Mouse (Mus musculus): ENCODE results near the gene Apobec1. TPM values are rescaled to one million over a fixed set of nuclear protein-coding genes. Genes with fewer than 3 reads are reported as not detected.
"Not testable (repeated sequence)": the region's sequence is repeated elsewhere in the genome, so short reads cannot be mapped to it uniquely, and the experiment has no call there.

The Apobec1 gene
- total and polyA plus RNA-seq, 3 experiments: 4.5 to 5.8 TPM; not detected in 1

GRCm38 (mm10) chr6:122602242-122602991 lies at the start of gene Apobec1 (continued):
- TF ChIP-seq USF1 (IDR thresholded peaks at IDR 0.05; ENCODE audit: low read depth, low read length) (no peak), ZKSCAN1 (IDR thresholded peaks at IDR 0.05; ENCODE audit: low read depth, low read length) (no peak), MYC (IDR thresholded peaks at IDR 0.05; ENCODE audit: low read depth, low read length) (peak; percentile 59; the same call in 1 of the 2 replicates), EP300 (IDR thresholded peaks at IDR 0.05; ENCODE audit: low read depth in 1 of 2, low read length in 2 of 2) (peak in 1 of 2 experiments; percentile 37; a peak in 1 of 4 replicates)

GRCm38 (mm10) chr6:122650398-122650980 lies 48.2 kb upstream of the Apobec1 start:
- Histone ChIP-seq H3K9me3 (replicated peaks; ENCODE audit: insufficient read depth, low read length) (no peaks in the 10 kb centered on the region), H3K27me3 (ENCODE audit: control insufficient read depth in 1 of 2, insufficient read depth in 2 of 2, low read length in 2 of 2) (no peaks in the 10 kb centered on the region), H3K9ac (ENCODE audit: control insufficient read depth, low read depth, low read length, poor library complexity, severe bottlenecking) (no peak overlapping the region), H3K4me1 (ENCODE audit: control insufficient read depth in 1 of 2, insufficient read depth in 2 of 2, low read length in 2 of 2) (peaks cover 2 to 24% of the 10 kb centered on the region in 2 experiments; a peak in 2 of 4 replicates), H3K4me3 (ENCODE audit: control insufficient read depth in 1 of 2, insufficient read depth in 1 of 2, low read depth in 2 of 2, low read length in 2 of 2) (no peak overlapping the region), H3K36me3 (ENCODE audit: control insufficient read depth in 1 of 2, insufficient read depth in 2 of 2, low read length in 2 of 2) (peaks cover 0 to 8% of the 10 kb centered on the region in 2 experiments; a peak in 2 of 4 replicates), H3K79me2 (ENCODE audit: control insufficient read depth, insufficient read depth, low read length, poor library complexity) (no peaks in the 10 kb centered on the region), H3K27ac (ENCODE audit: control insufficient read depth, low read depth, low read length) (no peak overlapping the region)
- TF ChIP-seq BHLHE40 (IDR thresholded peaks at IDR 0.05; ENCODE audit: borderline replicate concordance, low read depth, low read length) (no peak), JUND (IDR thresholded peaks at IDR 0.05; ENCODE audit: low read depth, low read length) (no peak), KAT2A (conservative IDR thresholded peaks at IDR 0.05; ENCODE audit: low read depth, low read length) (no peak), ETS1 (IDR thresholded peaks at IDR 0.05; ENCODE audit: low read depth, low read length) (no peak)
- no peak for DNase-seq (ENCODE audit: low read depth, low spot score)

- H3K36me3 ChIP-seq (ENCODE audit: control insufficient read depth in 1 of 2, insufficient read depth in 2 of 2, low read length in 2 of 2): peaks cover 0 to 8% of the 10 kb centered on the region in 2 experiments; a peak in 2 of 4 replicates
- H3K79me2 ChIP-seq (ENCODE audit: control insufficient read depth, insufficient read depth, low read length, poor library complexity): no peaks in the 10 kb centered on the region
- peak; percentile 20 to 24 (median 22); a peak in 4 of 6 replicates for TF ChIP-seq CTCF (IDR thresholded peaks at IDR 0.05 in 2 of 3, conservative IDR thresholded peaks at IDR 0.05 in 1 of 3; ENCODE audit: control insufficient read depth in 1 of 3, insufficient read depth in 1 of 3, low read depth in 2 of 3, low read length in 3 of 3, poor library complexity in 1 of 3, severe bottlenecking in 1 of 3)
- TF ChIP-seq SMC3 (IDR thresholded peaks at IDR 0.05; ENCODE audit: low read depth, low read length): no peak
- no peak overlapping the region for H3K9ac ChIP-seq (ENCODE audit: control insufficient read depth, low read depth, low read length, poor library complexity, severe bottlenecking)
- no peaks in the 10 kb centered on the region for H3K27me3 ChIP-seq (ENCODE audit: control insufficient read depth in 1 of 2, insufficient read depth in 2 of 2, low read length in 2 of 2)
- no peak overlapping the region for H3K27ac ChIP-seq (ENCODE audit: control insufficient read depth, low read depth, low read length)
- no peak for DNase-seq (ENCODE audit: low read depth, low spot score)
- H3K9me3 ChIP-seq (replicated peaks; ENCODE audit: insufficient read depth, low read length): no peaks in the 10 kb centered on the region
- H3K4me1 ChIP-seq (ENCODE audit: control insufficient read depth in 1 of 2, insufficient read depth in 2 of 2, low read length in 2 of 2): peaks cover 2 to 24% of the 10 kb centered on the region in 2 experiments; a peak in 2 of 4 replicates
- no peak overlapping the region for H3K4me3 ChIP-seq (ENCODE audit: control insufficient read depth in 1 of 2, insufficient read depth in 1 of 2, low read depth in 2 of 2, low read length in 2 of 2)
Measured at GRCm38 (mm10) chr6:122649903-122650302, 47.7 kb upstream of the Apobec1 start.

GRCm38 (mm10) chr6:122644196-122644595 lies 42.0 kb upstream of the Apobec1 start:
- not testable (repeated sequence) for H3K27ac ChIP-seq (ENCODE audit: control insufficient read depth, low read depth, low read length); H3K36me3 ChIP-seq (ENCODE audit: control insufficient read depth in 1 of 2, insufficient read depth in 2 of 2, low read length in 2 of 2); H3K4me3 ChIP-seq (ENCODE audit: control insufficient read depth in 1 of 2, insufficient read depth in 1 of 2, low read depth in 2 of 2, low read length in 2 of 2); H3K79me2 ChIP-seq (ENCODE audit: control insufficient read depth, insufficient read depth, low read length, poor library complexity); DNase-seq (ENCODE audit: low read depth, low spot score); H3K27me3 ChIP-seq (ENCODE audit: control insufficient read depth in 1 of 2, insufficient read depth in 2 of 2, low read length in 2 of 2); H3K9ac ChIP-seq (ENCODE audit: control insufficient read depth, low read depth, low read length, poor library complexity, severe bottlenecking); H3K4me1 ChIP-seq (ENCODE audit: control insufficient read depth in 1 of 2, insufficient read depth in 2 of 2, low read length in 2 of 2); H3K9me3 ChIP-seq (replicated peaks; ENCODE audit: insufficient read depth, low read length)

DNA sequence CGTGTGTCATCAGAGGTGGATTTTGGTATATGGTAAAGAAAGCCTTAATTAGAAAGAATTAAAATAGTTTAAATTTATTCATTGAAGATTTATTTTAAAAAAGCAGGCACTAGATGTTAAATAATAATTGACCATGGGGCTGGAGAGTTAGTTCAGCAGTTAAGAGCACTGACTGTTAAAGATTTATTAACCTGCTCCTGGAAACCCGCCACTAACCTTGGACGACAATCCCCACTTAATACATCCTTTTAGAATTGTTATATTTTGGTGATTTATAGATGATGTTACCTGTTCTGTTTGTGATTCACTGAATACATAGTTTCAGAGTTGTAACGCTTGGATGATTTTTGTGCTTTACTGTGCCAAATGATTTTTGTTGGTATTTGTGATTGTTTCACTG lies 35.3 kb upstream of the Apobec1 start:
- H3K27me3 ChIP-seq (ENCODE audit: control insufficient read depth in 1 of 2, insufficient read depth in 2 of 2, low read length in 2 of 2); H3K27ac ChIP-seq (ENCODE audit: control insufficient read depth, low read depth, low read length); H3K36me3 ChIP-seq (ENCODE audit: control insufficient read depth in 1 of 2, insufficient read depth in 2 of 2, low read length in 2 of 2); H3K4me1 ChIP-seq (ENCODE audit: control insufficient read depth in 1 of 2, insufficient read depth in 2 of 2, low read length in 2 of 2); H3K79me2 ChIP-seq (ENCODE audit: control insufficient read depth, insufficient read depth, low read length, poor library complexity); H3K4me3 ChIP-seq (ENCODE audit: control insufficient read depth in 1 of 2, insufficient read depth in 1 of 2, low read depth in 2 of 2, low read length in 2 of 2); DNase-seq (ENCODE audit: low read depth, low spot score); H3K9ac ChIP-seq (ENCODE audit: control insufficient read depth, low read depth, low read length, poor library complexity, severe bottlenecking); H3K9me3 ChIP-seq (replicated peaks; ENCODE audit: insufficient read depth, low read length): not testable (repeated sequence)

Measured in MEL (cell line).